Mouse (Mus musculus) thymus, adult 2 months (tissue): Measurements from ENCODE around the gene Ylpm1.

Source experiments
- CTCF ChIP-seq: fragments of 200-500 bp; IDR thresholded peaks from 2 replicates; pipeline ENCODE4 v1.5.1; 2012; ENCODE audit warnings: mild to moderate bottlenecking, control low read depth, low read length, moderate library complexity, borderline replicate concordance; ENCODE audit not compliant: control insufficient read depth, poor library complexity, insufficient read depth; ENCODE audit errors: extremely low read depth
- POLR2A ChIP-seq: fragments of 200-500 bp; IDR thresholded peaks from 2 replicates; pipeline ENCODE4 v1.6.1; 2012; ENCODE audit warnings: mild to moderate bottlenecking, low read length, control low read depth, moderate library complexity; ENCODE audit not compliant: control insufficient read depth, poor library complexity, insufficient read depth; ENCODE audit errors: extremely low read depth

DNA sequence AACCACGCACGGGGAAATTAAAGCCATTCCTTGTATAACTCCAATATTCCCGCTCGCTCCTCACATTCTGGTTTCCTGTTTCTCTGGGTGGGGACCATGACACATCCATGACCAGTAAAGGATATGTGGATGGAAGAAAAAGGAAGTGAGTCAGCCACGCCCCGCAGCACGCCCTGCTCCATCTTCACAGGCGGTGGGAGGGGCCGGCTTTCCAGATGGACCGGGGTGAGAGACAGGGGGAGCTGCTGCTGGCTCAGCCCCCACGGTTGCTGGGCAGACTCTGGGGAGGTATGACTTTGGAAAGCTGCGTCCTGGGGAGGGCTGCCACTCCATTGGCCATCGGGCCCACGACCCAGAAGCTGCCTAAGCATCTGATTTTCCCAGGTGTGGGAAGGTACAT, 97.9 kb downstream of the Ylpm1 start:
- TF ChIP-seq CTCF (no peak), POLR2A (no peak)
